Mouse (Mus musculus) right cerebral cortex, postnatal 25 days (tissue): ENCODE measurements around the gene Myh1.

Experiments
- DNase-seq: peaks from one replicate; pipeline ENCODE4 v3.0.0; 2022

Gene Myh1

DNA sequence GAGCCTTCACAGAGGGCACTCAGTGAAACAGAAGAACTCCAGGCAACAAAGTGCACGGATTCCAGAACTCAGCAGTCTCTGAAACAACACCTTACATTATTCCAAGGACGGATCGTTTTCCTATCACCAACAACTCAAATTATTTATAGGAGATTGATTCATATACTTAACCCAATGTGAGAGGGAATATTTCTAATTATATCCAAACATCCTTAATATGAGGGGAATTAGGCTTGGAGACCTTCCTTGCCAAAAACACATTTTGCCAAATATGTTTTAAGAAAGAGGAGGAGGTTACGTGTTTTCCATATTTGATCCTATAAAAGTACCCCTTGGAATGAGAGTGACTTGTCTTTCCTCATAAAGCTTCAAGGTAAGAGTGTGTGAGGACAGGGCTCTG, at the start of gene Myh1:
Gene Myh1 (plus strand): TSS at position 301 of the 400 bp plus-strand sequence.
- DNase-seq = no peak

DNA sequence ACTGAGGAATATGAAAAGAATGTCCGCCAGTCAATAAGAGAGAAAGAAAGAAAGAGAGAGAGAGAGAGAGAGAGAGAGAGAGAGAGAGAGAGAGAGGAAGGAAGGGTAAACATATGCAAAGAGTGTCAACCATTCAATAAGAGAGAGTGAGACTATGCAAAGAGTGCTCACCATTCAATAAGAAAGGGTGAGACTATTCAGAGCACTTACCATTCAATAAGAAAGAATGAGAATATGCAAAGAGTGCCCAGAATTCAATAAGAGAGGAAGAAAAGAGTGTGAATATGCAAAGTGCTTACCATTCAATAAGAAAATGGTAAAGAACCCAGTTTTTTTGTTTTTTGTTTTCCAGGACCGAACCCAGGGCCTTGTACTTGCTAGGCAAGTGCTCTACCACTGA, 49.6 kb upstream of the Myh1 start:
- no peak for DNase-seq

DNA sequence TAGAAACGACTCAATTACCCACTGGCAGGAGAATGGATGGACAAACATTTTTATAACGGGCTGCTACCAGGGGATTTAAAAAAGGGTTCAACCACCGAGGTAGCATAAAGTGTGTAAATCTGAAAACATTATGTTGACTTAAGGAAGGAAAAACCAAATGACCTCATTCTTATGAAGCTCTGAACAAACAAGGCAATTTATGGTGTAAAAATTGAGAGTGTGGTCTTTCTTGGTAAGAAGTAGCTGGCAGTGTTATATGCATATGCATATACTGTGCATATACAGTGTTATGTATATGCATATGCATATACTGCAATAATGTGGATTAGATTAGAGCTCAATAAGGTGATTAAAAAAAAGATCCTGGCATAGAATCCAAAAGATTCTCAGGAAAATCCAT, 48.7 kb upstream of the Myh1 start:
- no peak for DNase-seq

DNA sequence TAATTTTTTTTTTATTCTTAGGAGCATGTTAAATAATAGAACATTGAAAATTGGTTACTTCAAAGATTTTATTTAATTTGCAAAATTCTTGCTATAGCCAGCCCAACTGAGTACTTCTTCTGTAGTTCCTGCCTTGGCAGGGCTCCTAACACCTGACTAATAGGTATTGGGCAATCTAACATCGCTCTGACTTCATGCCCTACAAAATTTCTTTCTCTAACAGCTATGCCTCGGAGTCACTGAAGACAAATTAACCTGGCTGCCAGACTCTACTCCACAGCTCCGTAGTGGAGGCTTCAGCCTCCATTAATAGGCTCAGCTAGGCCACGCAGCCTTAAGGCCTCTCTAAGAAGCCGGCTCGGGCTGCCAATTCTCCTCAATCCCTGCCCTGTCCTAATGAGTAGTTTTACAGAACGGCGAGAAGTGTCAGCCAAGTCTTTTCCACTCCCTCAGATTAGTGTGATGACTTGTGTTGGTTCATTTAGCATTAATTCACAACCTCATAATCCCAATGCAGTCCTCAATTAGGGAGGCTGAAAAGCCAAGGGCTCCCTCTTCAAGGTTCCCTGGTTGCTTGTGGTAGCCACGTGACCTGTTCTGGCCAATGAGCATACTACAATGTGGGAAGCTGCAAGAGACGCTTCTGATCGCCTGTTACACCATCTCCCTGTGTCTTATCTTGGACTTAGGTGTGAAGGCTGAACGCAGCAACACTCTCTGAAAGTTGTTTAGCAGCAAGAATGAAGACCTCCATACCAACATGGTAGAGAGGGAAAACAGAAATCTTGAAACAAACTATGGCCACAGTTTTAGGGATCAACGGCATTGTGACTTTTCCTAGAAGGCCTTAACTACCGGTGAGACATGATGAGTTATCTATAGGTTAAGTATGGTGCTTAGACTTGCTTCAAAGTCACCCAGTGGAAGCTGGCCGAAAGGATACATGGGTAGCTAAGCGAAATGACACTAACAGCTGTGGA, 47.9 kb upstream of the Myh1 start:
- no peak for DNase-seq

DNA sequence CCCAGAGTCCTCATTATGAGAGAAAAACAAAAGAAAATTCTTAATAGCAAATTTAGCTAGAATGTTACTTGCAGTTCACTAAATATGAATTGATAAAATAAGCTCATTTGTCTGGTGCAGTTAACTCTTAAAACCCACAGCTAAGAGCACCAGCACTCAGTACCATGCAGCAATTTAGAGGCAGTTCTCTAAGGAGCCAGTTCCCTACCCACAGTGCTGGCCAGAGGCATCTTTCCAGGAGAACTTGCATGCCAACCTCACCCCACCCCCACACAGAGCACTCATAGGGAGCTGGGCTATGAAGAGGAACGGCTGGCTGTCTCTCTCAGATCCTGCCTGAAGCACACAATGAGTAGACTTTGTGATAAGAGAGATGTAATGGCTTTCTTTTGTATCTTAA, 46.7 kb upstream of the Myh1 start:
- DNase-seq = peak; percentile 68

DNA sequence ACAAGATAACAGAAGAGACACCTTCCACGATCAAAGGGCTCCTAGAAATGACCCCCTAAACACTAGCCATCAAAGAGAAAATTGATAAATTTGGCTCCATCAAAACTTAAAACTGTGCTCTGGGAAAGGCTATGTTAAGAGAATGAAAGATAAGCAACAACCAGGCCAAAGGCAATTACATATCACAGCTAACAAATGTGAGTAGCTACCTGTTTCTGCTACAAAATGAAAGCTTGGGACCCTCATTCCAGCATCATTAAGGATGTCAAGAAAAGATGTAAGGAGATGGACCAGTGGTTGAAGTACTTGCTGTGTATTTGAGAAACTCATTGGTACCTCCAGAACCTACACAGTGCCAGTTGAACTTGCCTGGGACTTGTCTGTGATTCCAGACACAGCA, 46.0 kb upstream of the Myh1 start:
- no peak for DNase-seq

DNA sequence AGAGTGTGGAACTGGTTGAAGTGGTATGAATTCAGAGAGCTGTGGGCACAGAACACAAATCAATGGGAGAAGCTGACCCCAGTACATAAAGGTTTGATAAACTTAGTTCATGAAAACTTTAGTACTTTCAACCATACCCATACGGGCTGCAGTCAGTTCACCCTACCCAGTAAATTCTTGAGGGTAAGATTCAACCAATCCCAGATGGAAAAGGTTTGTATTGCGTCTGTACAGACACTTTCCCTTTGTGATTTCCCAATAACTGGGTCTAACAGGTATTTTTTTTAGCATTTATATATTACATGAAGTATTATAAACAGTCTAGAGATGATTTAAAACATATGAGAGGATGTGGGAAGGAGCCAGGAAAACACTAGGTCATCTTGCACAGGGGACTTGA, 44.2 kb upstream of the Myh1 start:
- no peak for DNase-seq

DNA sequence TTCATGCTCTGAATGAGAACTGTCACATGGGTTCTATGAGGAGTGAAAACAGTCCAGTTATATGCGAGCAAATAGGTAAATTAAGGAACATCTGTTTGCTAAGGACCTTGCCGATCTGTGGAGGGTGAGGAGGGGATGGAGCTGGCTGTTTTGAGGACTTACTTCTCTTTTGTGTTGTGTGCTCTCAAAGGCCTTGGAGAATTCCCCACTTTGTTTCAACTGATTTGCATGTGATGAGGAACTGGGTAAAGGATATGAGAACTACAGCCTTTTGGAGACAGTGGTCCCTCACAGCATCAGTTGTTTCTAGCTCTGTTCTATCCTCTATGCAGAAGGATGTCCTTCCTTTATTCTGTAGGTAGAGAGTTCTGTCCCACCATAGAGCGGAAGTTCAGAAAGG, 39.7 kb upstream of the Myh1 start:
- DNase-seq = no peak

DNA sequence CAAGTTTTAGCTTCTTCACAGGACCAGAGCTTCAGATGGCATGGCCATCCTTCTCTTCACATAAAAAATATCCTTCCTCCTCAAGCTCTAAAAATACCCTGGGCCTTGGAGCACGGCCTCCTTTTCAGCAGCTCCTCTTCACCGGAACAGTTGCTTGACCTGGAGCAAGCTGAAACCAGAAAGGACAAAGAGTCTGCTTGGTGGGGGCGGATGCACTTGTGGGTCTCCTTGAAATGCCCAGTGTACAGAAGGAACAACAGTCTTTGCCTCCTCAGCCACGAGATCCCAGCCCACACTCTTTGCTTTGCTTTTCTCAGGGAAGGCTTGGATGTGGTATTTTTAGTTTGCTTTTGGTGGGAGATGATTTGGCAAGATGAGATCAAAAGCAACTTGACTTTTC, 36.2 kb upstream of the Myh1 start:
- DNase-seq = no peak

DNA sequence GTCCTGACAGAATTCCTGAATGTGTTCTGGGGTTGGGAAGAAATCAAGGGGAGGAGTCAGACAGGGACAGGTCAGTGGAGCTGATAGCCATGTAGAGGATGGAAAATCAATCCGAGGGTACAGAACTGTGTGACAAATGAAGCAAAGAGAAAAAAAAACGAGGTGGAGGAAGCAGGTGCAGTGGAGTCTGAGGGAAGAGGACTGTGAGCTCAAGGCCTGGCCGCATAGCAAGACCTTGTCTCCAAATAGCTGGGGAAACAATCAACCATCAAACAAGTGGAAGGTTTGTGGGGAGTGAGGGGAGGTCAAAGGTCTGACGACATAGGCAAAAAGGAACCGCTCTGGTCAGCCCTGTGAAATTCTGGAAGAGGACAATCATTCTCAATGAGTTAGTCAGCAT, 35.0 kb upstream of the Myh1 start:
- DNase-seq = no peak

DNA sequence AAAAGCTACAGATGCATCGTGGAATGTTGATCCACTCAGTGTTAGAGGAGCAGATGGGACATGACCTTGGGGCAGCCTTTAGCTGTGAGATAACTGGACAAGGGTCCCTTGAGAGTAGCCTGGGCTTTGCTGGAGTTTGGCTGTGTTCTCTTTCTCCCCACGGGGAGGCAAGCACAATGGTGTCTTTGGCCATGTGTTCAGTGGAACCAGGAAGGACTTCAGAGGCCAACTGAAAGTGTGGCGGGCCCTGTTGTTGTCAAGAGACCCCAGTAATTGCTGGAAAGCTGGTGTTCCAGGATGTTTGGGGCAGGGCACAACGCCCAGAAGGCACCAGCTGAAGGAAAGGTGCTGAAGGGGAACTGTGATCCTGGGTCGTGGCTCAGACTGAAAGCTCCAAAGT, 30.6 kb upstream of the Myh1 start:
- no peak for DNase-seq

DNA sequence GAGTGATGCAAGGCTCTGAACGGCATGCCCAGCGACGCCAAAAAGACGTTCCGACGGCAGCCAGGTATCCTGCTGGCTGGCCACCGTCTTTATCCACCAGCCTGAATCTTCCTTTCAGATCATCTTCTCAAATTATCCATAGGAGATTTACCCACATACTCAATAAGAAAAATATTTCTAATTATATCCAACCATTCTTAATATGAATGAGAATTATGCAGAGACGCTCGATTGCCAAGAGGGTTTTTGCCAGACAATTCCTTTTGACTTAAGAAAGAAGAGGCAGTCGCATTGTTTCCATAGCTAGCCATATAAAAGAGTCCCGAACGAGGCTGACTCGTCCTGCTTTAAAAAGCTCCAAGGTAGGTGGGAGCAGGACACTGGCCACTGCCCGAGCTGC, 29.1 kb upstream of the Myh1 start, which contains the start of gene Myh2:
Gene Myh2 (plus strand): TSS at position 301 of the 400 bp plus-strand sequence.
- DNase-seq = no peak

DNA sequence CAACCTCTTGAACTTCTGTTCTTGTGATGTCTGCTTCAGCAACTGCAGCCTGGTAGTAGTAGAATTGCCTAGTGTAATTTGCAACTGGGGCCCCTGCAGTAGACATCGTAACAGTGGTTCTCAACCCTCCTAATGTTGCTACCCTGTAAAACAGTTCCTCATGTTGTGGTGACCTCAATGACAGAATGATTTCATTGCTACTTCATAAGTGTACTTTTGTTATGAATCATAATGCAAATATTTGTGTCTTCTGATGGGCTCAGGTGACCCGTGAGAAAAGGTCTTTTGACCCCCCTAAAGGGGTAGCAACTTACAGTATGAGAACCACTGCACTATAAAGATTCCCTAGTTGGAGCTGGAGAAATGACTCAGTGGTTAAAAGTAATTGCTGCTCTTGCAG, 27.4 kb upstream of the Myh1 start:
- DNase-seq = no peak

DNA sequence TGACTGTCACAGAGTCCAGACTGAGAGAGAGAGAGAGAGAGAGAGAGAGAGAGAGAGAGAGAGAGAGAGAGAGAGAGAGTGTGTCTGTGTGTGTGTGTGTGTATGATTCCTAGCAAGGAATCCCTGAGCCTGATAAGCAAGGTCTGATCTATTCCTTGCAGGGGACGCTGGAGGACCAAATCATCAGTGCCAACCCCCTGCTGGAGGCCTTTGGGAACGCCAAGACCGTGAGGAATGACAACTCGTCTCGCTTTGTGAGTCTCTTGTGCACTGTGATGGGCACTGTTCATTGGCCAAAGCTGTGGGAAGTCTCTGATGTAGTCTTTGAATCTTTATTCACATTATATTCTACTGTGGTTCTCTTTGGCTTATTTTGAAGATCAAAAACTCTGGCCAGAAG, 23.5 kb upstream of the Myh1 start:
- DNase-seq = no peak

DNA sequence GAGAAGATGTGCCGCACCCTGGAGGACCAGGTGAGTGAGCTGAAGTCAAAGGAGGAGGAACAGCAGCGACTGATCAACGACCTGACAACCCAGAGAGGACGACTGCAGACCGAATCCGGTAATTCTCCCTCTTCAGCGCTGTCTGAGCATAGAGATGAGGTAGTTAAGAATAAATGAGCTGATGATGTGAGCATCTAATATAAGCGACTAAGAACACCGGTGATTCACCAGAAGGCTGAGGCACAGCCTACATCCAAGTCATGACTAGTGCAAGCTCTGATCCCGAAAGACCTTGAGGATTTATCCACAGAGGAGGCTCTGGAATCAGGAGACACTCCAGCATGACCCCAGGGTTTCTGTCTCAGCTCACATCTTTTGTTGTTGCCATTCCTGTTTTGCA, 9.5 kb upstream of the Myh1 start:
- no peak for DNase-seq

DNA sequence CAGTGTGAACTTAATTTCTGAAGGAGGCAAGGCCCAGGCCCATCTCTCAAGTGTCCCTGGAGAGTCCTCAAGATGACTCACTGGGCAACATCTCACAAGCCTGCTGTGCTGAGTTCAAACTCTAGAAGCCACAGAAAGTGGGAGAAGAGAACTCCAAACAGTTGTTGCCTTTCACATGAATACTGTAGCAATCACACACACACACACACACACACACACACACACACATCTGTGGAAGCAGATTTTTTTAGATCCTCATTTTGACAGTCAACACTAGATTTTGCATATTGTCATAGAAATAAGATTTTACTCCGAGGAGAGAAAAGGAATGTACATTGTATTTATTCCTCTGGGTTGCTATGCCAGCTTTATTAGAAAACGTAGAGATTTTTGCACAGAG, 9.0 kb upstream of the Myh1 start:
- DNase-seq = no peak

DNA sequence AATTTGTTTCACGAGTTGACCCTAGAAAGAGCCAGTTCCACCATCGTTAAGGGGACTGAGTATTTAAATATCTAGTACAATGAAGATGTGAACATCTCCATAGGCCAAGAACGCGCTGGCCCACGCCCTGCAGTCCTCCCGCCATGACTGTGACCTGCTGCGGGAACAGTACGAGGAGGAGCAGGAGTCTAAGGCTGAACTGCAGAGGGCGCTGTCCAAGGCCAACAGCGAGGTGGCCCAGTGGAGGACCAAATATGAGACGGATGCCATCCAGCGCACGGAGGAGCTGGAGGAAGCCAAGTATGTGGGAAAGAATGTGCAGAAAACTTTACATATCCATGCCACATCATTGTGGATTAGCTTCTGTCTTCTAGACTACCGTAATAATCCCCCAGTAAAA, 8.4 kb upstream of the Myh1 start:
- DNase-seq = no peak

DNA sequence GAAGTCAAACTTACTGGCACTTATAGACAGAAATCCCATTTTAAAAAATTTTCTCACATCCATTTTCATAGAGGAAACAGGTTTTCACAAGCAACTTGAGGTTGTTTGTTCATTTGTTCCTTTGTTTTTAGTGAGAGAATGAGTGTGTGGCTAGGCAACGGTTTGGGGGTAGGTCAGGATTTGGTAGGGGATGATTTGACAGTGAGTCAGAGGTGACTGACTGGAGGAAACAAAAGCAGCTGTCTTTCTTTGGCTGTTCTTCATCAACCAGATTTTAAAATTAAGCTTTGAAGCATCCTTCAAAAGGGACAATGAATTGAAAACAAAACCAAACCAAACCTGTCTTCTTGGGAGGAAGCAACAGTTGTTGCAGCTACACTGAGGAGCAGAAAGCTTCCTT, 531 bp upstream of the Myh1 start:
- no peak for DNase-seq

DNA sequence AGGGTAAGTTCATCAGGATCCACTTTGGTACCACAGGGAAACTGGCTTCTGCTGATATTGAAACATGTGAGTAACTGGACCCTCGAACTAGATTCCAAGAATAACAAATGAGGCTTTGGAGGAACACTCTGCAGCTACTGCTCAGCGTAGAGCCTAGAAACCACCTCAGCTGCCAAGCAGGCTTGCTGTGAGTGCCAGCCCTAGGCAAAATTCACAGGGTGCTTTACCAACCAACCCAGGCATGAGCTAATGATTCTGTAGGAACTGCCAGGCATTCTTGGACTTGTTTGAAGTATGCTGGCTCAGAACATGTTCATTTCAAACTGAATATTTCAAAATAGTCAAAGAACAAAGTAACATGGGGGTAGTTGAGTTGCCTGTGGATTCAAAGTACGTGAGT, 4.9 kb downstream of the Myh1 start:
- DNase-seq = peak; percentile 27

DNA sequence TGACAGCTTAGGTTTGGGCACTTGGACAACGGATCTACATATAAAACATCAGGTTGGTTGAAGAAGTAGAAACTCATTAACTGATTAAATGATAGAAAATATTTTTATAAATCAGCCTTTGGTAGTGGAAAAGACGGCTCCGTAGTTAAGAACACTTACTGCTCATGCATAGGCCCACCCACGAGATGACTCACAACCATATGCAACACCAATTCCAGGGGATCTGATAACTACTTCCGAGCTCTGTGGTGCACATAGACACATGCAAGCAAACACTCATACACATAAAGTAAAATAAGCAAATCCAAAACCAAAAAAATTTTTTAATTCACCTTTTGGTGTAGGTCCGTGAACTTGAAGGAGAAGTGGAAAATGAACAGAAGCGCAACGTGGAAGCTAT, 22.0 kb downstream of the Myh1 start:
- DNase-seq = no peak

DNA sequence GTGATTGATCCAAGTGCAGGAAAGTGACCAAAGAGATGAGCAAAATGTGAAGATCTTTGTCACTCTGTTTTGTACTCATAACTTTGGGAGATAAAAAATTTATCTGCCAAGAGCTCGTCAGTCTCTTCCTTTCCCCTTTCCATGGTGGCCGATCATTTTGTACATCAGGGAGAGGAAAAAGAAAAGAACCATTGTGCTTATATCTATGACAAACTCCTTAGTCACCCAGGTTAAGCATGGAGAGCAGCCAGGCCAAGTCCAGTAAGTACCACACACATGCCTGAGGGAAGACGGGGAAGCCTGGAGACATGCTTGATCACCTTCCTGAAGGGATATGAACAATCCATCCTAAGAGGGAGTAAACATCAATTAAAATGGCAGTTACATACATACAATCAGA, 24.6 kb downstream of the Myh1 start:
- no peak for DNase-seq

DNA sequence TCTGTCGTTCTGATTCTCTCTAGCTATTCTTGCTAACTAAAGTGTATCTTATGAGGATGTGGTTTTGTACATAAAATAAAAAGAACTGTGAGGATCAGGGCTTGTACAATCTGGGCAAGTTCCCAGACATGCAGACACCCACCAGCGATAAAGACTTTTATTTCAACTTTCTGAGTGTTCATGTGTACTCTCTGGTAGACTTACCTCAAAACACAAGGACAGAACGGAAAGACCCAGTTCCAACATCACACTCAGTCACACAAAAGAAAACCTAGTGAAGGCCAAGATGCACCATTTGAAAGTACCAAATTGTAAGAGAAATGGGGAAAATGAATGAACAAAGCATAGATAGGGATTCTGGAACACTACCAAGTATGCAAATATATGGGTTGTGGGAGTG, 28.9 kb downstream of the Myh1 start:
- no peak for DNase-seq

DNA sequence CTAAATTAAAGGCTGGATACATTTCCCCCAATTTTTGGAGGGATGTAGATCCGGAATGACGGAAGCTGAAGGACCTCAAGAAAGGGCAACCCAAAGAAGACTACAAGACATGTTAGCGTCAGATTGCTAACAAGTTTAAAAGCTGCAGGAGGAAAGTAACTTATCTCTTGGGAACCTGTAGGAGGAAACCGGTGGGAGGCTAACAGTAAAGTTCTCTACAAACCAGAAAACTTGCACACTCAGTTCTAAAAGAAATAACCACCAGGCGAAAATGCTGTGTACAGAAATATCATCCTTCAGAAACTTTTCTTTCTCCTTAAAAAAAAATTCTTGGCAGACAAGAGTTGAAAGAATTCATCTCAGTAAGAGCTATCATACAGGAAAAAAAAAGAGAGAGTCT, 29.3 kb downstream of the Myh1 start:
- DNase-seq = no peak

DNA sequence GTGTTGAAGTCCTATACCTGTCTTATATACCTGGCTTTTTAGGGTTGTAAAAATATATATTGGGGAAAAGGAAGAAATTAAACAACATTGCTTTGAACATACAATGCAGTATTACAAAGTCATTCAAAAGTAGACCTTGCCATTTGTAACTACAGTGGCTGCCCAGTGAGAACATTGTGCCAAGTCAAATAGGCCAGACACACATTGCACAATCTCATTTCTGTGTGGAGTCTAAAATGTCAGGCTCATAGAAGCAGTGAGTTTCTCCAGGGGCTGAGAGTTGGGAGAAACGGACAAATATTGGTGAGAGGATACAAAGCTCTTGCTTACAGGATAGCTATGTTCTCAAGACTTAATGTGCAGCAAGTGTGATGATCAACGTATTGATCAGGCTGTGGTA, 30.1 kb downstream of the Myh1 start:
- DNase-seq = no peak
